Mouse (Mus musculus) left cerebral cortex, postnatal 10 days (tissue): ENCODE measurements around the gene Tle4. TPM values are rescaled to one million over a fixed set of nuclear protein-coding genes. Genes with fewer than 3 reads are reported as not detected.

Experiments
- DNase-seq, 2 experiments: peaks; one replicate each; pipeline ENCODE4 v3.0.0; 2021 to 2022; ENCODE audit warnings: low spot score in 2 of 2, mixed read lengths in 1 of 2; ENCODE audit errors: extremely low spot score in 1 of 2
- intact Hi-C: fragments of 180-260 bp; cut with DNase I; formaldehyde crosslinking; loops from one replicate; pipeline ENCODE4 v1.15.1; 2025
- total RNA-seq, 2 experiments: library from RNA; stranded (reverse); gene quantifications; 2 replicates each; pipeline ENCODE4 v1.2.3; 2021

The Tle4 gene
- total RNA-seq, 2 experiments from 2014 or later: 40.6 to 46.4 TPM

- intact Hi-C loops: loop anchor here (5.0 to 10.0 kb wide), 4 partner anchors 359 to 1017 kb away; no protein-coding TSS in a partner anchor
- DNase-seq: no peak
Measured at GRCm38 (mm10) chr19:14595390-14595997, 2.4 kb downstream of the Tle4 start.

- no peak for DNase-seq
- intact Hi-C loops: loop anchor here (5.0 to 10.0 kb wide), 2 partner anchors 360 to 602 kb away; no protein-coding TSS in a partner anchor
Measured at GRCm38 (mm10) chr19:14594537-14594936, 3.3 kb downstream of the Tle4 start.

- no peak for DNase-seq
- intact Hi-C loops: loop anchor here (5.0 to 10.0 kb wide), 2 partner anchors 363 to 600 kb away; no protein-coding TSS in a partner anchor
Measured at GRCm38 (mm10) chr19:14591809-14592535, 5.9 kb downstream of the Tle4 start.

GRCm38 (mm10) chr19:14590154-14590553 is 7.7 kb downstream of the Tle4 start:
- no peak for DNase-seq
- intact Hi-C loops: loop anchor here (5.0 to 10.0 kb wide), 2 partner anchors 365 to 598 kb away; no protein-coding TSS in a partner anchor

- intact Hi-C loops: no loop called here
- no peak for DNase-seq
Measured at GRCm38 (mm10) chr19:14588221-14589123, 9.4 kb downstream of the Tle4 start.

GRCm38 (mm10) chr19:14586171-14586570 is 11.7 kb downstream of the Tle4 start:
- intact Hi-C loops: no loop called here
- no peak for DNase-seq

GRCm38 (mm10) chr19:14585731-14586130 is 12.1 kb downstream of the Tle4 start:
- intact Hi-C loops: no loop called here
- DNase-seq: no peak

GRCm38 (mm10) chr19:14585235-14585634 is 12.6 kb downstream of the Tle4 start:
- no peak for DNase-seq
- intact Hi-C loops: no loop called here

- intact Hi-C loops: no loop called here
- DNase-seq: no peak
Measured at GRCm38 (mm10) chr19:14578698-14579097, 19.2 kb downstream of the Tle4 start.

GRCm38 (mm10) chr19:14578016-14578415 is 19.8 kb downstream of the Tle4 start:
- intact Hi-C loops: no loop called here
- no peak for DNase-seq

- intact Hi-C loops: no loop called here
- DNase-seq: no peak
Measured at GRCm38 (mm10) chr19:14576311-14576710, 21.5 kb downstream of the Tle4 start.

- intact Hi-C loops: no loop called here
- DNase-seq: no peak
Measured at GRCm38 (mm10) chr19:14568879-14569278, 29.0 kb downstream of the Tle4 start.

GRCm38 (mm10) chr19:14567081-14567480 is 30.8 kb downstream of the Tle4 start:
- no peak for DNase-seq
- intact Hi-C loops: no loop called here

GRCm38 (mm10) chr19:14566564-14567021 is 31.3 kb downstream of the Tle4 start:
- intact Hi-C loops: no loop called here
- DNase-seq: no peak

GRCm38 (mm10) chr19:14565424-14566069 is 32.3 kb downstream of the Tle4 start:
- intact Hi-C loops: no loop called here
- no peak for DNase-seq

GRCm38 (mm10) chr19:14563273-14563959 is 34.4 kb downstream of the Tle4 start:
- intact Hi-C loops: no loop called here
- no peak for DNase-seq

GRCm38 (mm10) chr19:14547871-14548270 is 50.0 kb downstream of the Tle4 start:
- intact Hi-C loops: no loop called here
- no peak for DNase-seq

GRCm38 (mm10) chr19:14547133-14547842 is 50.6 kb downstream of the Tle4 start:
- no peak for DNase-seq

More at GRCm38 (mm10) chr19:14547133-14547842, 50.6 kb downstream of the Tle4 start:
- intact Hi-C loops: no loop called here
